Mouse (Mus musculus) heart, adult 9 months (tissue): ENCODE results near the gene Arhgap29.

Experiments
- DNase-seq, 2 experiments: peaks; one replicate each; pipeline ENCODE4 v3.0.0; 2022; ENCODE audit warnings: low spot score in 2 of 2

Arhgap29 gene

GRCm38 (mm10) chr3:121941204-121941745, 11.1 kb upstream of the Arhgap29 start:
- DNase-seq = no peak

GRCm38 (mm10) chr3:121945957-121946356, 6.4 kb upstream of the Arhgap29 start:
- DNase-seq = no peak

- DNase-seq = no peak
These were observed 5.6 kb upstream of the Arhgap29 start for GRCm38 (mm10) chr3:121946765-121947164.

- no peak for DNase-seq
These were observed 2.2 kb upstream of the Arhgap29 start for GRCm38 (mm10) chr3:121950139-121950538.

GRCm38 (mm10) chr3:121951116-121951515, 1.2 kb upstream of the Arhgap29 start:
- no peak for DNase-seq

- peak; percentile 90 to 92 for DNase-seq
These were observed 700 bp downstream of the Arhgap29 start for GRCm38 (mm10) chr3:121953049-121953432.

- peak; percentile 41 to 52 for DNase-seq
These were observed 1.3 kb downstream of the Arhgap29 start for GRCm38 (mm10) chr3:121953433-121954161.

- DNase-seq = no peak
These were observed 2.1 kb downstream of the Arhgap29 start for GRCm38 (mm10) chr3:121954421-121954820.

GRCm38 (mm10) chr3:121955527-121955926, 3.2 kb downstream of the Arhgap29 start:
- DNase-seq = no peak

GRCm38 (mm10) chr3:121956789-121957188, 4.4 kb downstream of the Arhgap29 start:
- DNase-seq = no peak

GRCm38 (mm10) chr3:121957606-121958344, 5.4 kb downstream of the Arhgap29 start:
- no peak for DNase-seq

- peak in 1 of 2 experiments; percentile 61 for DNase-seq
These were observed 11.8 kb downstream of the Arhgap29 start for GRCm38 (mm10) chr3:121964173-121964572.

GRCm38 (mm10) chr3:121967681-121968476, 15.5 kb downstream of the Arhgap29 start:
- DNase-seq = peak; percentile 91 to 93

- peak in 1 of 2 experiments; percentile 52 for DNase-seq
These were observed 16.3 kb downstream of the Arhgap29 start for GRCm38 (mm10) chr3:121968621-121969020.

- DNase-seq = no peak
These were observed 17.1 kb downstream of the Arhgap29 start for GRCm38 (mm10) chr3:121969451-121969850.

- no peak for DNase-seq
These were observed 21.4 kb downstream of the Arhgap29 start for GRCm38 (mm10) chr3:121973761-121974160.

- DNase-seq = no peak
These were observed 23.0 kb downstream of the Arhgap29 start for GRCm38 (mm10) chr3:121975381-121975780.

- DNase-seq = no peak
These were observed 29.0 kb downstream of the Arhgap29 start for GRCm38 (mm10) chr3:121981306-121981705.

GRCm38 (mm10) chr3:121982450-121982849, 30.1 kb downstream of the Arhgap29 start:
- peak in 1 of 2 experiments; percentile 38 for DNase-seq

- DNase-seq = no peak
These were observed 42.8 kb downstream of the Arhgap29 start for GRCm38 (mm10) chr3:121995125-121995524.

GRCm38 (mm10) chr3:121999934-122000333, 47.6 kb downstream of the Arhgap29 start:
- DNase-seq = no peak

GRCm38 (mm10) chr3:122001568-122001967, 49.2 kb downstream of the Arhgap29 start:
- no peak for DNase-seq
